In genomic region chr7:134700001-134700400, GRCm38 (mm10) we compare ENCODE assay signal across 15 mouse cellular contexts.
"Had no signal": no experiment of that assay in that cellular context is flagged by ENCODE, and none has a peak within 500 bp of the region (broad histone marks: within the 10 kb centered on the region; RNA-seq: fewer than 3 reads in every experiment).

No protein-coding gene starts in this region.

- H3K4me3 ChIP-seq: midbrain, embryonic 10.5 days; midbrain, embryonic 12.5 days; myocyte; neural tube, embryonic 13.5 days; neural tube, embryonic 15.5 days; stomach, embryonic 15.5 days had no signal

- H3K4me1 ChIP-seq: midbrain, embryonic 12.5 days; neural tube, embryonic 15.5 days had no signal

- H3K27me3 ChIP-seq: midbrain, embryonic 12.5 days; neural tube, embryonic 13.5 days; neural tube, embryonic 15.5 days; stomach, embryonic 15.5 days had no signal

- DNase-seq: lung, adult 18-20 months; lung, embryonic 14.5 days; lung, postnatal 10 days; lung, postnatal 4 days; midbrain, embryonic 14.5 days; retina, postnatal 1 day; right cerebral cortex, adult 18-20 months; thymus, adult 2 months; thymus, postnatal 36 days had no signal

- H3K9me3 ChIP-seq: midbrain, embryonic 10.5 days; midbrain, embryonic 12.5 days; neural tube, embryonic 13.5 days; neural tube, embryonic 15.5 days; stomach, embryonic 15.5 days had no signal

- H3K36me3 ChIP-seq: midbrain, embryonic 10.5 days; midbrain, embryonic 12.5 days; neural tube, embryonic 13.5 days; neural tube, embryonic 15.5 days; stomach, embryonic 15.5 days had no signal
